Mouse (Mus musculus) hindbrain, embryonic 13.5 days (tissue): ENCODE measurements around the gene Togaram1. TPM values are rescaled to one million over a fixed set of nuclear protein-coding genes. Genes with fewer than 3 reads are reported as not detected.

Source experiments
- ATAC-seq: fragments of 200-750 bp; cut with Nextera tagmentation; 2 replicates; pipeline ENCODE4 v1.8.0; 2017; ENCODE audit warnings: moderate TSS enrichment; ENCODE audit not compliant: low FRiP score
- H3K27ac ChIP-seq: fragments of 300-500 bp; sonication (generic); 2 replicates; pipeline ENCODE4 v1.5.1; 2015; ENCODE audit warnings: inconsistent platforms, mild to moderate bottlenecking, moderate library complexity
- H3K27me3 ChIP-seq: fragments of 300-500 bp; sonication (generic); 2 replicates; pipeline ENCODE4 v1.6.1; 2015; ENCODE audit warnings: mild to moderate bottlenecking, inconsistent platforms
- H3K36me3 ChIP-seq: fragments of 300-500 bp; sonication (generic); 2 replicates; pipeline ENCODE4 v1.6.1; 2015; ENCODE audit warnings: mild to moderate bottlenecking, inconsistent platforms
- H3K4me1 ChIP-seq: fragments of 300-500 bp; sonication (generic); replicated peaks from 2 replicates; pipeline ENCODE4 v1.6.1; 2015; ENCODE audit warnings: inconsistent platforms
- H3K4me2 ChIP-seq: fragments of 300-500 bp; sonication (generic); 2 replicates; pipeline ENCODE4 v1.6.1; 2015; ENCODE audit warnings: inconsistent platforms, mild to moderate bottlenecking, moderate library complexity
- H3K4me3 ChIP-seq: fragments of 300-500 bp; sonication (generic); 2 replicates; pipeline ENCODE4 v1.5.1; 2015; ENCODE audit warnings: mild to moderate bottlenecking, inconsistent platforms
- H3K9ac ChIP-seq: fragments of 300-500 bp; sonication (generic); 2 replicates; pipeline ENCODE4 v1.6.1; 2015; ENCODE audit warnings: mild to moderate bottlenecking, inconsistent platforms
- H3K9me3 ChIP-seq: fragments of 300-500 bp; sonication (generic); 2 replicates; pipeline ENCODE4 v1.6.1; 2016; ENCODE audit warnings: inconsistent platforms
- WGBS: fragments of 180-500 bp; shearing (Covaris S2); methylation state at CpG from one replicate; pipeline ENCODE4 v1.1.7; 2015; 5-methylcytosine and 5-hydroxymethylcytosine counted together
- polyA plus RNA-seq: library from polyadenylated mRNA; unstranded; fragments of >200 nt; fragmentation: Nextera tagmentation; extraction: Ambion mirVana; gene quantifications from 2 replicates; pipeline ENCODE4 v1.2.1, GENCODE M21; 2015

Gene Togaram1
- polyA plus RNA-seq, 1 experiment from 2014 or later, result 24.1 TPM

DNA sequence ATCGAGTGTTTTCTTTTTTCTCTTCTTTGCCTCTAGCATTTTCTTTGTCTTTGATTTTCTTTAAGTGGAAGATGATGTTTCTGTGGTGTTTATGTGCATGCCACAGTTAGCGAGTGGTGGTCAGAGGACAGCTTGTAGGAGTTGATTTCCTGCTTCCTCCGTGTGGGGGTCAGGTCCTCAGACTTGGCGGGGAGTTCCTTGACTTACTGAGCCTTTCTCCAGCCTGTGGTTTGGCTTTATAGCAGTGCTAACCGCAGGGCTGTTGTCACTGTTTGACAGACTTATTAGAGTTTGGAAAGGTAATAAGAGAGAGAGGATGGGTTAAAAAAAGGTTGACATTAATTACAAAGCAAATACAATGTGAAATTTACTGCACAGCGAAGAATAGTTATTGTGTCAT, 10.0 kb downstream of the Togaram1 start:
- Histone ChIP-seq H3K9ac (no peak overlapping the region), H3K4me2 (no peak overlapping the region), H3K9me3 (no peaks in the 10 kb centered on the region), H3K4me1 (peaks cover 21% of the 10 kb centered on the region), H3K27me3 (no peaks in the 10 kb centered on the region), H3K27ac (no peak overlapping the region), H3K36me3 (peaks cover 21% of the 10 kb centered on the region), H3K4me3 (no peak overlapping the region)
- ATAC-seq, result no peak
- WGBS, result 78% methylated on average over 6 of the region's 6 CpGs

DNA sequence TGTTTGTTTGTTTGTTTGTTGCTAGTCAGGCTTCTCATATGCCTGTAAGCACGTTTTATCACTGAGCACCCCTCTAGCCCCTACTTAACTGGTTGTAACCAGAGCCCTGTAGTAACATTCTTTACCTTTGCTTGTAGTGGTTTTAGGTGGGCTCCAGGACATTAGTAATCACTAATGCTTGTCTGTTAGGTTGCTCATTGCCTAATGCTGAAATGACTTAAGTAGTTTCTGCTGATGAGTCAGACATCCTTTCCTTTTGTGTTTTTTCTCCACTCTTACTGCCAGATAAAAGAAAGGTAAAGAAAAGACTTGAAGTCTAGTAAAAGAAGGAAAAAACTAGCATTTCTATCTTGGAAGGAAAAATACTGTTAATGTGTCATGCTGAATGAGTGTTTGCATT, 10.6 kb downstream of the Togaram1 start:
- no peak overlapping the region for H3K9ac ChIP-seq
- peaks cover 15% of the 10 kb centered on the region for H3K4me1 ChIP-seq
- H3K9me3 ChIP-seq, result no peaks in the 10 kb centered on the region
- H3K27ac ChIP-seq, result no peak overlapping the region
- H3K4me2 ChIP-seq, result no peak overlapping the region
- ATAC-seq, result no peak
- no peaks in the 10 kb centered on the region for H3K27me3 ChIP-seq
- H3K4me3 ChIP-seq, result no peak overlapping the region
- peaks cover 23% of the 10 kb centered on the region for H3K36me3 ChIP-seq
- WGBS, result 85% methylated on average over 1 of the region's 1 CpGs

- Histone ChIP-seq H3K27ac (no peak overlapping the region), H3K9me3 (no peaks in the 10 kb centered on the region), H3K36me3 (peaks cover 30% of the 10 kb centered on the region), H3K4me1 (peaks cover 5% of the 10 kb centered on the region), H3K9ac (no peak overlapping the region), H3K4me2 (no peak overlapping the region), H3K4me3 (no peak overlapping the region), H3K27me3 (no peaks in the 10 kb centered on the region)
- 100% methylated on average over 1 of the region's 1 CpGs for WGBS
- no peak for ATAC-seq
These were observed 11.9 kb downstream of the Togaram1 start for GRCm38 (mm10) chr12:64977518-64977917.

DNA sequence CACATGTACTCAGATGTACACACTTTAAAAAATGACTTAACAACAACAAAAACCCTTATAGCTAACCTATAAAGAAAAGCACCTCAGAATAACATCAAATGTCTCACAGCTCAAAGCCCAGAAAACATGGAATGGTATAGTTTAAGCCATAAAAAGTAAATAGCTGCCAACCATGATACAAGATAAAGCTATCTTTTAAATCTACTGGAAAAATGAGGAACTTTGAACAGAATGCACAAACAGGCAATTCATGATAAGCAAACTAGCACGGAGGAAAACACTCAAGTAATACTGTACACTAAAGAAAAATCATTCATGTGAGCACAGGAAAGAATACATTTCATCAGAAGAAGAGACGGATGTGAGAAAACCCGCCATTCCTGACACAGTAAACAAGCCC, 42.1 kb downstream of the Togaram1 start:
- no peaks in the 10 kb centered on the region for H3K9me3 ChIP-seq
- ATAC-seq, result no peak
- no peak overlapping the region for H3K27ac ChIP-seq
- no peak overlapping the region for H3K9ac ChIP-seq
- no peak overlapping the region for H3K4me3 ChIP-seq
- H3K27me3 ChIP-seq, result no peaks in the 10 kb centered on the region
- 91% methylated on average over 3 of the region's 3 CpGs for WGBS
- no peak overlapping the region for H3K4me2 ChIP-seq
- no peaks in the 10 kb centered on the region for H3K4me1 ChIP-seq
- peaks cover 70% of the 10 kb centered on the region for H3K36me3 ChIP-seq

DNA sequence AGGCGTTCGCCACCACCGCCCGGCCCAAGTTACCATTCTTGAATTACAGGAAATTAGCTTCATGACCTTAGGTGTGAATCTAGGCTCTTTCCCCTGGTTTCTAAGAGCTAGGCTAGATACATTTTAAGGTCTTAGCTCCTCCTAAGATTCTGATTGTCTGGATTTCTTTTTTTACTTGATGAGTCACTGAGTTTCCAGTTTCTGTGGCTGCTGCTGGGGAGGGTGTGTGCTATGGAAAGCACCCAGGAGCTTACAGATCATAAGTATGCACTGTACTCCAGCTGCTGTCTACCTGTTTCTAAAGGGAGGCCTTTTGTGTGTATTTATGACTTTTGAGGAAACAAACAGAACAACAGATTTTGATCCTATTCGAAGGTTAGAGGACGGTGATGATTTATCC, 57.2 kb downstream of the Togaram1 start:
- ATAC-seq, result no peak
- over 99% methylated on average over 6 of the region's 6 CpGs for WGBS
- no peaks in the 10 kb centered on the region for H3K9me3 ChIP-seq
- H3K4me2 ChIP-seq, result no peak overlapping the region
- H3K9ac ChIP-seq, result no peak overlapping the region
- H3K4me1 ChIP-seq, result no peaks in the 10 kb centered on the region
- no peaks in the 10 kb centered on the region for H3K27me3 ChIP-seq
- H3K27ac ChIP-seq, result no peak overlapping the region
- no peak overlapping the region for H3K4me3 ChIP-seq
- peaks cover 23% of the 10 kb centered on the region for H3K36me3 ChIP-seq

GRCm38 (mm10) chr12:65035839-65036189, 70.2 kb downstream of the Togaram1 start:
- H3K4me2 ChIP-seq, result peak overlapping the region; percentile 66
- no peaks in the 10 kb centered on the region for H3K9me3 ChIP-seq
- 51% methylated on average over 8 of the region's 8 CpGs for WGBS
- no peak overlapping the region for H3K27ac ChIP-seq
- H3K4me3 ChIP-seq, result peak overlapping the region; percentile 97
- peaks cover 27% of the 10 kb centered on the region for H3K4me1 ChIP-seq
- no peak for ATAC-seq
- no peaks in the 10 kb centered on the region for H3K36me3 ChIP-seq
- H3K27me3 ChIP-seq, result no peaks in the 10 kb centered on the region
- H3K9ac ChIP-seq, result peak overlapping the region; percentile 92; the same call in 1 of the 2 replicates

GRCm38 (mm10) chr12:65036190-65036870, 70.7 kb downstream of the Togaram1 start, which contains the start of gene Prpf39:
Prpf39 (plus strand) TSS chr12:65036333.
- H3K4me2 ChIP-seq, result peak within 1 kb of the TSS; percentile 66
- H3K4me3 ChIP-seq, result peak within 1 kb of the TSS; percentile 97
- peaks cover 27% of the 10 kb centered on the region for H3K4me1 ChIP-seq
- peak within 1 kb of the TSS; percentile 83 for H3K27ac ChIP-seq
- H3K36me3 ChIP-seq, result no peaks in the 10 kb centered on the region
- H3K27me3 ChIP-seq, result no peaks in the 10 kb centered on the region
- peak within 1 kb of the TSS; percentile 92 for H3K9ac ChIP-seq
- under 1% methylated on average over 49 of the region's 65 CpGs for WGBS
- peak; percentile 95 for ATAC-seq
- no peaks in the 10 kb centered on the region for H3K9me3 ChIP-seq

DNA sequence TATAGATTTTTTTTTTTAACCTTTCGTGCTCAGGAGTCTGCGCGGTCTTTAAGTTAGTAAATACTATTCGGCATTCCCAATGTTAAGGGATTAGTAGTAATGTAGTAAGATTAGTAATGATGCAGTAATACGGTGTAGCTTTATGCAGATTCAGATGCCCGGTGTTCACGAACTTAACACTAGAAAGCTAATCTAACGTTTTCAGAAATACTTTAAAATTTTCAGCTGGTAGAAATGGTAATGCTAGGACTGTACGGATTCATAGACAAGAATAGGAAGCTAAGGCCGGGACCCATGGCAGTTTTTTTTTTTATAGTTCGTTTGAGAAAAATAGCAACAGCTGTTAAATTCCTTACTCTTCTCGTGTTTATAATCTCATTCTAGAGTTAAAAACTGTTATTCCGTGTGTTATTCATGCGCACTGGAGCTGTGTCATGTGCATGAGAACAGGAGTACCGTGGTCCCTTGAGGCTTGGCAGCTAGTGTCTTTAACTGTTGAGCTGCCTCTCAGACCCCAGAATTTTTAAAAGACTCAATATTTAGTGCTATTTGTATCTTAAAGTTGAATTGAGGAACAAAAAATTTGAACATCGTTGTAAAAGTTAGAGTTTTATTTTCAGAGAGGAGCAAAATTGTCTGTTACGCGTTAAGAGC, 71.4 kb downstream of the Togaram1 start:
- ATAC-seq, result 0 out of 2 replicates have a peak, but pooled peaks have one; percentile 18
- H3K9me3 ChIP-seq, result no peaks in the 10 kb centered on the region
- H3K36me3 ChIP-seq, result no peaks in the 10 kb centered on the region
- H3K9ac ChIP-seq, result peak overlapping the region; percentile 92
- WGBS, result 19% methylated on average over 18 of the region's 18 CpGs
- H3K4me1 ChIP-seq, result peaks cover 27% of the 10 kb centered on the region
- H3K4me3 ChIP-seq, result peak overlapping the region; percentile 97
- no peak overlapping the region for H3K27ac ChIP-seq
- H3K4me2 ChIP-seq, result peak overlapping the region; percentile 66
- H3K27me3 ChIP-seq, result no peaks in the 10 kb centered on the region

DNA sequence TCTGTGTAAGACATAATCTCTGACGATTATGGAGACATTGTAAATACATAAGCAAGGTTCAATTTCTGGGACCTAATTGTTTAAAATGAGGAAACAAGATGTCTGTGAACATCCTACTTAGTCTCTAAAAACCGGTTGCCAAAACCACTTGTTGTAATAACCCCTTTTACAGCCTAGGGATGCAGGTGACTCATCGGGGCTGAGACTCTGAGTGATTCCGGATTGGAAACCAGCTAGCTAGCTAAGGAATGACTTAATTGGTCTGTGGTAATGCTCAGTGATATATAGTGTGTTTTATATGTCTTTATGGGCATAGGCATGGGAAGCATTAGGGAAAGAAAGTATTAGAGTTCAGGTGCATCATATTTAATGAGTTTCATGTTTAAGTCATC, 71.9 kb downstream of the Togaram1 start:
- ATAC-seq, result no peak
- H3K36me3 ChIP-seq, result peaks cover 2% of the 10 kb centered on the region; the same call in 1 of the 2 replicates
- H3K9ac ChIP-seq, result peak overlapping the region; percentile 92; the same call in 1 of the 2 replicates
- peak overlapping the region; percentile 66 for H3K4me2 ChIP-seq
- 56% methylated on average over 4 of the region's 4 CpGs for WGBS
- peaks cover 27% of the 10 kb centered on the region for H3K4me1 ChIP-seq
- H3K4me3 ChIP-seq, result peak overlapping the region; percentile 97
- no peaks in the 10 kb centered on the region for H3K27me3 ChIP-seq
- no peak overlapping the region for H3K27ac ChIP-seq
- no peaks in the 10 kb centered on the region for H3K9me3 ChIP-seq

DNA sequence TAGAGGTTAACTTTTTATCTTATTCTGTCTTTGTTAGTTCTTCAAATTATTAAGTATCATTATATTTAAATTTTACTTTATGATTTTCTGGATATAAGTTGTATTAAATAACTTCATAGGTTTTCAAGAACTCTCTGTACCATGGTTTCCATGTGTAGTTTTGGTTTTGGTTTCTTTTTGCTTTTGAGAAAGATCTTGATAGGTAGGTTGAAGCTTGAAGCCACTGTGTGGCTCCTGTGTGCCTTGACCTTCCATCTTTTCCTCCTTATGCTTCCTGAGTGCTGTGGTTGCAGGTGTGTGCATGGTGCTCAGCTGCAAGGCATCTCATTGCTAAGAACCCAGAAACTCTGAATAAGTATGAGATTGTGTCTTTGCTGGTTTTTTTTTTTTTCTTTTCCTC, 83.2 kb downstream of the Togaram1 start:
- H3K36me3 ChIP-seq, result peaks cover 26% of the 10 kb centered on the region
- H3K4me2 ChIP-seq, result no peak overlapping the region
- H3K27ac ChIP-seq, result no peak overlapping the region
- ATAC-seq, result no peak
- H3K9ac ChIP-seq, result no peak overlapping the region
- no peaks in the 10 kb centered on the region for H3K4me1 ChIP-seq
- no peaks in the 10 kb centered on the region for H3K9me3 ChIP-seq
- H3K4me3 ChIP-seq, result no peak overlapping the region
- no peaks in the 10 kb centered on the region for H3K27me3 ChIP-seq

- no peak overlapping the region for H3K4me2 ChIP-seq
- 90% methylated on average over 2 of the region's 2 CpGs for WGBS
- no peak for ATAC-seq
These were observed 92.6 kb downstream of the Togaram1 start for GRCm38 (mm10) chr12:65058203-65058602.

DNA sequence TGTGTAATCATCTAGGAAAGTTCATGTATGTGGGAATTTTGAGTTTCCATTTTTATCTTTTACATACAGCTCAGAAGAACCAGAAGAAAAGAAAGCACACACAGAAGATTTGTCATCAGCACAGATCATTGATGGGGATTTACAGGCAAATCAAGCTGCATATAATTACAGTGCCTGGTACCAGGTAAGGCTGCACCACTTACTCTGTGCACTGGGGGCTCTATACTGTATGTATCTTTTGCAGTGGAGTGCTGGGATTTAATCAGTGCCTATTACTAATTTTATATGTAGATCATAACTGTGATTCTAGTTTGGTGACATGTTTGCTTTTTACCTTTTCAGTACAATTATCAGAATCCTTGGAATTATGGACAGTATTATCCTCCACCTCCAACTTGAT, 95.5 kb downstream of the Togaram1 start:
- H3K36me3 ChIP-seq, result peaks cover 65% of the 10 kb centered on the region
- H3K27me3 ChIP-seq, result no peaks in the 10 kb centered on the region
- no peak overlapping the region for H3K4me3 ChIP-seq
- ATAC-seq, result no peak
- no peak overlapping the region for H3K9ac ChIP-seq
- H3K9me3 ChIP-seq, result no peaks in the 10 kb centered on the region
- no peak overlapping the region for H3K4me2 ChIP-seq
- H3K4me1 ChIP-seq, result no peaks in the 10 kb centered on the region
- H3K27ac ChIP-seq, result no peak overlapping the region

More at GRCm38 (mm10) chr12:65058203-65058602, 92.6 kb downstream of the Togaram1 start:
- H3K9ac ChIP-seq, result no peak overlapping the region
- no peaks in the 10 kb centered on the region for H3K9me3 ChIP-seq
- peaks cover 58% of the 10 kb centered on the region for H3K36me3 ChIP-seq
- H3K27me3 ChIP-seq, result no peaks in the 10 kb centered on the region
- H3K4me1 ChIP-seq, result no peaks in the 10 kb centered on the region
- no peak overlapping the region for H3K4me3 ChIP-seq
- H3K27ac ChIP-seq, result no peak overlapping the region

- ATAC-seq, result no peak
- no peak overlapping the region for H3K4me3 ChIP-seq
- H3K36me3 ChIP-seq, result peaks cover 64% of the 10 kb centered on the region
- no peaks in the 10 kb centered on the region for H3K27me3 ChIP-seq
- 86% methylated on average over 2 of the region's 2 CpGs for WGBS
- H3K9ac ChIP-seq, result no peak overlapping the region
- H3K27ac ChIP-seq, result no peak overlapping the region
- H3K9me3 ChIP-seq, result no peaks in the 10 kb centered on the region
- H3K4me1 ChIP-seq, result no peaks in the 10 kb centered on the region
- H3K4me2 ChIP-seq, result no peak overlapping the region
These were observed 99.6 kb downstream of the Togaram1 start for GRCm38 (mm10) chr12:65065241-65065640.
